Mouse (Mus musculus): ENCODE results near the gene Sun3. TPM values are rescaled to one million over a fixed set of nuclear protein-coding genes. Genes with fewer than 3 reads are reported as not detected.

Gene Sun3
- polyA plus RNA-seq, 1 experiment from 2014 or later: not detected

DNA sequence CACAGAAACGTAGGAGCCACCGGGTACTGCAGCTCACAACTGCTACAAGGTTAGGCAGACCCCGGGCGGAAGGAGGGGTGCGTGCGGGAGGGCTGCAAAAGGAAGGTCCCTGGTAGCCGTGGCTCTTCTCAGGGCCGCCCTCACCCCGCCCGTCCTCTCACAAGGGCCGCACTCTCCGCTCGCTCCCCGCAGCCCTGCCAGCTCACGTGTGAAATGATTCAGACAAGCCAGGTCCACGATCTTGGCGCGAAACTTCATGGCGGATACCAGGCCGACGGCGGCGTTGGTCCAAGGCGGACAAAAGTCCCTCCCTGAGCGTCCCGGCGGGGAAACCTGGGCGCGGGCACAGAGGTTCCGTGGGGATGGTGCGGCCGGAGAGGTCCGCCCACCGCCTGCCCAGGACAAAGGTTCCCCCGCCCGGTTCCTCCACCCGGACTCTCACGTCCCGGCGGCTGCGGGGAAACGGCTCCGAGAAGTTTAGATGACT, 37.9 kb downstream of the Sun3 start, which contains the start of gene Hus1:
Gene Hus1, minus strand, starts transcription at position 339 of the 487 bp plus-strand sequence.
- peak within 1 kb of the TSS; percentile 92 for H3K4me2 ChIP-seq
- peak within 1 kb of the TSS; percentile 89 for H3K27ac ChIP-seq (ENCODE audit: low read depth, low read length)
- H3K36me3 ChIP-seq (ENCODE audit: control insufficient read depth, insufficient read depth, low read length): peaks cover 8% of the 10 kb centered on the region; the same call in 1 of the 2 replicates
- peak; percentile 90 for DNase-seq (ENCODE audit: low spot score)
- peak within 1 kb of the TSS; percentile 81 for H3K4me3 ChIP-seq (ENCODE audit: low read depth, low read length)
- under 1% methylated on average over 43 of the region's 43 CpGs for WGBS
- peak within 1 kb of the TSS; percentile 96 for H3K9ac ChIP-seq (ENCODE audit: low read depth, low read length)
- H3K27me3 ChIP-seq (replicated peaks; ENCODE audit: control insufficient read depth, insufficient read depth, low read length): no peaks in the 10 kb centered on the region; the same call in 1 of the 2 replicates
- H3K9me3 ChIP-seq (ENCODE audit: control insufficient read depth, low read length): no peaks in the 10 kb centered on the region
- peak; percentile 96 for ATAC-seq (replicated peaks; ENCODE audit: low FRiP score)
- peaks cover 6% of the 10 kb centered on the region for H3K4me1 ChIP-seq (replicated peaks; ENCODE audit: control insufficient read depth, insufficient read depth, low read length)

DNA sequence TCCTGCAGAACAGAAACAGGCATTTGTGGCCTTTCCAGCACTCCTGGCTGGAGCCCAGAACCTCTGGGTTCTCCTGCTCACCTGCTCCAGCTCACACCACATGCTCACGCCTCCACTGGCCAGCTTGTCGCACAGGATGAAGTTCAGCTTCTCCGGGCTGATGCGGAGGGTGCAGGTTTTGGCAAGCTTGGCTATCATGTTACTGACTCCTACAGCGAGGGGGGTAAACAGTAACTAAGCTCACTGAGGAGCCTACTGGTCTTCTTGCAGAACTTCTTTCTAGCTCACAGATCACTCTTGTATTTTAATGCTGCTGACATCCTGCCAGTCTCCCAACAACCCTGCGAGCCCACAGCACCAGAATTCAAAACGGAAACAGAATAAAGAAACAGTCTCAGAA, 38.4 kb downstream of the Sun3 start:
- Histone ChIP-seq H3K9me3 (ENCODE audit: control insufficient read depth, low read length) (no peaks in the 10 kb centered on the region), H3K36me3 (ENCODE audit: control insufficient read depth, insufficient read depth, low read length) (peaks cover 11% of the 10 kb centered on the region; the same call in 1 of the 2 replicates), H3K9ac (ENCODE audit: low read depth, low read length) (peak overlapping the region; percentile 96), H3K27ac (ENCODE audit: low read depth, low read length) (peak overlapping the region; percentile 89), H3K4me2 (peak overlapping the region; percentile 92), H3K27me3 (replicated peaks; ENCODE audit: control insufficient read depth, insufficient read depth, low read length) (no peaks in the 10 kb centered on the region; the same call in 1 of the 2 replicates), H3K4me3 (ENCODE audit: low read depth, low read length) (peak overlapping the region; percentile 81), H3K4me1 (replicated peaks; ENCODE audit: control insufficient read depth, insufficient read depth, low read length) (peaks cover 6% of the 10 kb centered on the region)
- DNase-seq (ENCODE audit: low spot score) (no peak), ATAC-seq (replicated peaks; ENCODE audit: low FRiP score) (peak; percentile 66)
- under 1% methylated on average over 7 of the region's 7 CpGs for WGBS

DNA sequence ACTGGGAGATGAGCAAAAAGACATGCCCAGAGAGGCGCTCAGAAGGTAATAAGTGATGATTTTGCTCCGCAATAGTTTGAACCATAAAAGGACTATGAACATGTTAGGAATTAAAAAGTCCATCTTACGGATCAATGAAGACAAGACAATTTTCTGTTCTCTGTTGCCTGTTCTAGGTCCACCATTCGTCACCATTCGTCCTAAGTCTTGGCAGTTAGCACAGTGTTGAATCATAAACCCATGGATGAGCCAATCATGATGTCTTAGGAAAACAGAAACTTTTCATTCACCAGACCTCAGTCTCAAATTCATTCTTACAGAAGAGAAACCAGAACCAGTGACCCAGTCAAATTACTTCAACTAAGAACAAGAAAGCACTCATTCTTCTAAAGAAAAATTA, 40.0 kb downstream of the Sun3 start:
- Histone ChIP-seq H3K4me3 (ENCODE audit: low read depth, low read length) (no peak overlapping the region), H3K9me3 (ENCODE audit: control insufficient read depth, low read length) (no peaks in the 10 kb centered on the region), H3K27me3 (replicated peaks; ENCODE audit: control insufficient read depth, insufficient read depth, low read length) (no peaks in the 10 kb centered on the region), H3K27ac (ENCODE audit: low read depth, low read length) (no peak overlapping the region), H3K9ac (ENCODE audit: low read depth, low read length) (no peak overlapping the region), H3K4me1 (replicated peaks; ENCODE audit: control insufficient read depth, insufficient read depth, low read length) (peaks cover 6% of the 10 kb centered on the region), H3K36me3 (ENCODE audit: control insufficient read depth, insufficient read depth, low read length) (peaks cover 24% of the 10 kb centered on the region), H3K4me2 (no peak overlapping the region)
- no peak for DNase-seq (ENCODE audit: low spot score)
- 88% methylated on average over 5 of the region's 5 CpGs for WGBS
- ATAC-seq (replicated peaks; ENCODE audit: low FRiP score): no peak

DNA sequence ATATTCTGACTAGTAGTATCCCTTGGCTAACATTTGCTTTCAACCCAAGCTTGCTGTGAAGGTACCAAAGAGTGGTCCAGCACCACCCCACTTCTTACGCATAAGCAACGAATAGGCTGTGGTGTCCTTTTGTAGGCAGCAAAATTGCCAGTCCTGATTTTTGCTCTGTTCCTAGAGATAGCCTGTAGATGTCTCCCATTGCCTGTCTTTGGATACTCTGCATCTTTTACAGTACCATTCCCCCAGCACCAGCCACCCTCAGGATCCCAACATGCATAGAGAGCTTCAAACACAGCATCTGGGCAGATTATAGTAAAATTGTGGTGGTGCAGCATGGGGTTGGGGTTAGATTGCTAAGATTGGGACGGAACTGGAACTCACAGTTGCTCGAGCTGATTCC, 60.7 kb downstream of the Sun3 start:
- Histone ChIP-seq H3K4me2 (no peak overlapping the region), H3K4me3 (ENCODE audit: low read depth, low read length) (no peak overlapping the region), H3K9ac (ENCODE audit: low read depth, low read length) (no peak overlapping the region), H3K9me3 (ENCODE audit: control insufficient read depth, low read length) (no peaks in the 10 kb centered on the region), H3K4me1 (replicated peaks; ENCODE audit: control insufficient read depth, insufficient read depth, low read length) (no peaks in the 10 kb centered on the region), H3K27me3 (replicated peaks; ENCODE audit: control insufficient read depth, insufficient read depth, low read length) (no peaks in the 10 kb centered on the region), H3K27ac (ENCODE audit: low read depth, low read length) (no peak overlapping the region), H3K36me3 (ENCODE audit: control insufficient read depth, insufficient read depth, low read length) (peaks cover 16% of the 10 kb centered on the region)
- ATAC-seq (replicated peaks; ENCODE audit: low FRiP score) (no peak), DNase-seq (ENCODE audit: low spot score) (no peak)
- WGBS: 64% methylated on average over 4 of the region's 4 CpGs

DNA sequence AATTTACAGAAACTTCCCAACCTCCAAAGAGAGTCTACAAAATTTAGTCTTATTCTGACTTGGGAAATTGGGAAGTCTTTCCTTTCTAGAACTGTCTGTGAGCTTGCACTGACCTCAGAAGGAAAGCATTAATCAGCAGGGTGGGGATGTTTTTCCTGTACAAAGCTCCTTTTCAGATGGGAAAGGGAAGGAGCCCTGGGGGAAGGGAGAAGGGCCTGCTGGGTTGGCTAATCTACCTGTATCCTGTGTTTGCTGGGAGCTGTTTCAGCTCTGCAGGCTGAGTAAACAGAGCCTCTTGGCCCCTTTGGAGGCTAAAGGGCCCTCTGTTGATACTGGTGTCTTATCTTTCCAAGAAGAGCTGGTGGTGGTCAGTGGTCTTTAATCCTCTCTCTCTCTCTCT, 62.7 kb downstream of the Sun3 start:
- Histone ChIP-seq H3K9me3 (ENCODE audit: control insufficient read depth, low read length) (no peaks in the 10 kb centered on the region), H3K27ac (ENCODE audit: low read depth, low read length) (no peak overlapping the region), H3K36me3 (ENCODE audit: control insufficient read depth, insufficient read depth, low read length) (no peaks in the 10 kb centered on the region; the same call in 1 of the 2 replicates), H3K4me1 (replicated peaks; ENCODE audit: control insufficient read depth, insufficient read depth, low read length) (no peaks in the 10 kb centered on the region), H3K27me3 (replicated peaks; ENCODE audit: control insufficient read depth, insufficient read depth, low read length) (no peaks in the 10 kb centered on the region), H3K9ac (ENCODE audit: low read depth, low read length) (no peak overlapping the region), H3K4me3 (ENCODE audit: low read depth, low read length) (no peak overlapping the region), H3K4me2 (no peak overlapping the region)
- DNase-seq (ENCODE audit: low spot score) (no peak), ATAC-seq (replicated peaks; ENCODE audit: low FRiP score) (0 out of 2 replicates have a peak, but pooled peaks have one; percentile 30)

DNA sequence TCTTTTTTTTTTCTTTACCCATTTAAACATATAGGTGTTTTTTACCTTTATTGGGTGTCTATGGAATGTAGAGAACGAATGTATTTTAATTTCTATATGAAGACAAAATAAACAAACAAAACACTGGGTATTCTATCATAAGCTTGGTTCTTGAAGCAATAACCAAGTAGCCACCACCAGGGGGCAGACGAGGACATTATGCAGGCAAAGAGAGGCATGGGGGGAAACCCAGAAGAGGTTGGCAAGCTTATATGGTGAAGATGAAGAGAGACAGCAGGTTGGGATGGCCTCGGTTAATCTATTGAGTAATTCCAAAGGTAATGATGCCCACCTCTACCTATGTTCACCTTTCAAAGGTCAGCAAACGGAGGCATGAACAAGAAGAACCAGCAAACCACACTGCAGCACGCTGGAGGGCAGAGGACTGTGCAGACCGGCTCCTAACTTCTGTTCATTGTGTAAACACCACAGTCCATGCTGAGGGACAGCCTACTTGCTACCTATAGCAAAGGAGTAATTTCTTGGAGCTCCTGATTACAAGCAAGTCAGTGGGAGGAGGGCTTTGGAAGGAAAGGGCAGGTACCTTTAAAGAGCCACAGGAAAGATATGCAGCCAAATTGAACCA, 65.4 kb downstream of the Sun3 start:
- no peak overlapping the region for H3K27ac ChIP-seq (ENCODE audit: low read depth, low read length)
- WGBS: 34% methylated on average over 6 of the region's 6 CpGs

DNA sequence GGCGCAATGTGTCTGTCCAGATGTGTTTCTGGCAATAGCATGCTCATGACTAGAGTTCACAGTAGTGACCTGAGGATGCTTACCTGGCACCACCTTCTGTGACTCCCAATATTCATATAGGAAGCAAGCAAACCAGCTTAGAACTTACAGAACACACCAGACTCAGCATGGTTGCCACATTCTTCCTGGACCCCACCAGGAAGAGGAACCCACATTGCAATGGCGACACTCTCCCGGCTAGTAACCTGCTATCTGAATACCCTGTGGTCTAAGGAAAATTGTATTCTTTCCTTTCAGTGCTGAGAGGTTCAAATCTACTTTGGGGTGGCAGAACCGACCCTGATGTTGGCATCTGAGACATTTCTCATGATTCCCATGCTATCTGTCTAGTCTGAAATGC, 70.6 kb downstream of the Sun3 start:
- Histone ChIP-seq H3K27me3 (replicated peaks; ENCODE audit: control insufficient read depth, insufficient read depth, low read length) (no peaks in the 10 kb centered on the region; the same call in 1 of the 2 replicates), H3K36me3 (ENCODE audit: control insufficient read depth, insufficient read depth, low read length) (no peaks in the 10 kb centered on the region), H3K4me1 (replicated peaks; ENCODE audit: control insufficient read depth, insufficient read depth, low read length) (no peaks in the 10 kb centered on the region), H3K9ac (ENCODE audit: low read depth, low read length) (no peak overlapping the region), H3K27ac (ENCODE audit: low read depth, low read length) (no peak overlapping the region), H3K9me3 (ENCODE audit: control insufficient read depth, low read length) (no peaks in the 10 kb centered on the region), H3K4me3 (ENCODE audit: low read depth, low read length) (no peak overlapping the region), H3K4me2 (no peak overlapping the region)
- WGBS: 76% methylated on average over 4 of the region's 4 CpGs
- DNase-seq (ENCODE audit: low spot score) (no peak), ATAC-seq (replicated peaks; ENCODE audit: low FRiP score) (no peak)

More for the DNA sequence above, 65.4 kb downstream of the Sun3 start:
- no peak overlapping the region for H3K4me3 ChIP-seq (ENCODE audit: low read depth, low read length)
- peak; percentile 50 for DNase-seq (ENCODE audit: low spot score)
- no peaks in the 10 kb centered on the region for H3K36me3 ChIP-seq (ENCODE audit: control insufficient read depth, insufficient read depth, low read length)
- no peak overlapping the region for H3K4me2 ChIP-seq
- ATAC-seq (replicated peaks; ENCODE audit: low FRiP score): peak; percentile 29; the same call in 1 of the 2 replicates
- no peak overlapping the region for H3K9ac ChIP-seq (ENCODE audit: low read depth, low read length)
- H3K4me1 ChIP-seq (replicated peaks; ENCODE audit: control insufficient read depth, insufficient read depth, low read length): no peaks in the 10 kb centered on the region
- no peaks in the 10 kb centered on the region for H3K9me3 ChIP-seq (ENCODE audit: control insufficient read depth, low read length)
- H3K27me3 ChIP-seq (replicated peaks; ENCODE audit: control insufficient read depth, insufficient read depth, low read length): no peaks in the 10 kb centered on the region

DNA sequence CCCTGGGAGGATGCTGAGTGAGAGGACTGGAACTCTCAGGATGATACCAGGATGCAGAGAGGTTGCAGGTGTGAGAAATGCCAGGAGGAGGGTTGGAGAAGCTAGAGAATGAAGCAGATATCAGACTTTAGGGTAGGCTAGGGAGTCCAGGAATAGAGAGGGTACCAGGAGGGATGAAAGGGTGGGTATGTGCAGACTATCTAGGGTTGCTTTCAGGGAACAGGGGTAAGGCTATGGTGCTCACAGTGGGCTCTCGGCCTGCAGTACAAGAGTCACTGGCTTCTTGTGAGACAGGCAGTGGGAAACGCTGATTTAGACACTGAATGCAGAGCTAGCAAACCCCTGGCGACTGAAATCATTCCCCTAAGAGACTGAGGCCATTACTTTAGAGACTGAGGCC, 75.6 kb downstream of the Sun3 start, which contains the start of gene Pkd1l1:
Gene Pkd1l1, minus strand, starts transcription at position 101 of the 400 bp plus-strand sequence.
- Histone ChIP-seq H3K36me3 (ENCODE audit: control insufficient read depth, insufficient read depth, low read length) (no peaks in the 10 kb centered on the region), H3K4me3 (ENCODE audit: low read depth, low read length) (no peak within 1 kb of the TSS), H3K4me1 (replicated peaks; ENCODE audit: control insufficient read depth, insufficient read depth, low read length) (no peaks in the 10 kb centered on the region), H3K27me3 (replicated peaks; ENCODE audit: control insufficient read depth, insufficient read depth, low read length) (no peaks in the 10 kb centered on the region; the same call in 1 of the 2 replicates), H3K4me2 (no peak within 1 kb of the TSS), H3K9me3 (ENCODE audit: control insufficient read depth, low read length) (no peaks in the 10 kb centered on the region), H3K9ac (ENCODE audit: low read depth, low read length) (no peak within 1 kb of the TSS), H3K27ac (ENCODE audit: low read depth, low read length) (no peak within 1 kb of the TSS)
- 68% methylated on average over 3 of the region's 3 CpGs for WGBS
- DNase-seq (ENCODE audit: low spot score): no peak
- no peak for ATAC-seq (replicated peaks; ENCODE audit: low FRiP score)

DNA sequence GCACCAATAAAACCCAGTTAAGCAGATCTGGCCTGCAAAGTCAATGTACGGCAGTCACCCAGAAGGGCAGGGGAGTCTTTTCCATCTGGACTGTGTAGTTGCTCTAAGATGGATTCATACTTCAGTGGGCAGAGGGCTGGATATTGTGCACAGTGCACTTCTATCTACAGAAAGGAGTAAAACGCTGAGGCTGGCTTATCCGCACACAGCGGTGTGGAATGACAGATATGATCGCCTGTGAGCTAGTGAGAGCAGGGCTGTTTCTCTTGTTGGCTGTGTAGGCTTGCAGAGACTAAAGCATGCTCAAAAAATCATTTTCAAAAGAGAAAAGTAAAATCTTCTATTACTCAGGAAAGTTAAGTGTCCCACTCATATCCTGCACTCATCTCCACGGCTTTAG, 76.7 kb downstream of the Sun3 start:
- DNase-seq (ENCODE audit: low spot score) (no peak), ATAC-seq (replicated peaks; ENCODE audit: low FRiP score) (peak; percentile 80)
- Histone ChIP-seq H3K9me3 (ENCODE audit: control insufficient read depth, low read length) (no peaks in the 10 kb centered on the region), H3K36me3 (ENCODE audit: control insufficient read depth, insufficient read depth, low read length) (no peaks in the 10 kb centered on the region), H3K27ac (ENCODE audit: low read depth, low read length) (no peak overlapping the region), H3K4me1 (replicated peaks; ENCODE audit: control insufficient read depth, insufficient read depth, low read length) (no peaks in the 10 kb centered on the region), H3K9ac (ENCODE audit: low read depth, low read length) (no peak overlapping the region), H3K4me3 (ENCODE audit: low read depth, low read length) (no peak overlapping the region), H3K4me2 (no peak overlapping the region), H3K27me3 (replicated peaks; ENCODE audit: control insufficient read depth, insufficient read depth, low read length) (no peaks in the 10 kb centered on the region; the same call in 1 of the 2 replicates)
- 72% methylated on average over 6 of the region's 6 CpGs for WGBS

Data from liver, embryonic 11.5 days (tissue).